Mouse (Mus musculus): ENCODE measurements around the gene Cabp2.
"Not testable (repeated sequence)": the region's sequence is repeated elsewhere in the genome, so short reads cannot be mapped to it uniquely, and the experiment has no call there.

Gene Cabp2

GRCm38 (mm10) chr19:4056727-4057126 lies 24.7 kb upstream of the Cabp2 start:
- no peak for DNase-seq

- no peak for DNase-seq
These were observed 24.0 kb upstream of the Cabp2 start for GRCm38 (mm10) chr19:4057389-4057788.

- no peak for DNase-seq
These were observed 23.4 kb upstream of the Cabp2 start for GRCm38 (mm10) chr19:4057962-4058361.

DNA sequence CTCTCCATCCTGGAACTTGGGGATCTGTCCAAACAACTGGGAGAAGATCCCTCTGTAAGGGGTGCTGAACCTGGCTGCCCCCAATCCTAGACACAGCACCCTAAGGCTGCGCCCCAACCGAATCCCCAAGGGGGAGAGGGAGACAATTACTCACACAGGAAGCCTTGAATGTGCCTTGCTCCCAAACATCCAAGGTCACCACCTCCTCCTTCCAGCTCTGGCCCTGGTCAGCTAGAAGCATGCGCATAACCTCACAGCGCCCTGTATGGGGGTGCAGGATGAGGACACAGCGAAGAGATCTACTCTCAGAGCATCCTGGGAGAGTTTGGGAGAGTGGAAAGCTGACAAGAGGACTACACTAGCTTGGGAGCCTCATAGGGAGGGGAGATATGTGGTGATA lies 22.8 kb upstream of the Cabp2 start:
- DNase-seq: no peak

GRCm38 (mm10) chr19:4059069-4059740 lies 22.2 kb upstream of the Cabp2 start, which contains the start of gene Gstp3:
Gene Gstp3 (minus strand): TSS chr19:4059569.
- no peak for DNase-seq

DNA sequence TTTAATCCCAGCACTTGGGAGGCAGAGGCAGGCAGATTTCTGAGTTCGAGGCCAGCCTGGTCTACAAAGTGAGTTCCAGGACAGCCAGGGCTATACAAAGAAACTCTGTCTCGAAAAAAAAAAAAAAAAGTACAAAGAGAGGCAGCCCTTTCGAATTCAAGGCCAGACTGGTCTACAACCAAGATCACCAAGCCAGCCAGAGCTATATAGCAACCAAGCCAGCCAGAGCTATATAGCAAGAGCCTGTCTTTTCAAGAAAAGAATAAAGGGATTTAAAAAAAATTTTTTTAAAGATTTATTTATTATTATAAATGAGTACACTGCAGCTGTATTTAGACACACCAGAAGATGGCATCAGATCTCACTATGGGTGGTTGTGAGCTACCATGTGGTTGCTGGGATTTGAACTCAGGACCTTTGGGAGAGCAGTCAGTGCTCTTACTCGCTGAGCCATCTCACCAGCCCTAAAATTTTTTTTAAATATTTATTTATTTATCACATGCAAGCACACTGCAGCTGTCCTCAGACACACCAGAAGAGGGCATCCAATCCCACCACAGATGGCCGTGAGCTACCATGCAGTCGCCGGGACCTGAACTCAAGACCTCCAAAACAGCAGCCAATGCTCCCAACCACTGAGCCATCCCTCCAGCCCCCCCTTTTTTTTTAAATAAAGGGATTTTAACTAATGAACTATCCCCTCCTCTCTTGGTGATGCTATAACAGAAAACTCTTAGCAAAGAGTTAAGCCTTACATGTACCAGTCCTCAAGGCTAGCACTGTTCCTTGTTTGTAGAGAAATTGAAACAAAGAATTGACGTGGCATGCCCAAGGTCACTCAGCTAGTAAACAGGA lies 21.1 kb upstream of the Cabp2 start:
- not testable (repeated sequence) for DNase-seq

GRCm38 (mm10) chr19:4060899-4061465 lies 20.4 kb upstream of the Cabp2 start:
- DNase-seq: no peak

- DNase-seq: not testable (repeated sequence)
These were observed 18.0 kb upstream of the Cabp2 start for GRCm38 (mm10) chr19:4063357-4063756.

GRCm38 (mm10) chr19:4064501-4064900 lies 16.9 kb upstream of the Cabp2 start:
- DNase-seq: not testable (repeated sequence)

DNA sequence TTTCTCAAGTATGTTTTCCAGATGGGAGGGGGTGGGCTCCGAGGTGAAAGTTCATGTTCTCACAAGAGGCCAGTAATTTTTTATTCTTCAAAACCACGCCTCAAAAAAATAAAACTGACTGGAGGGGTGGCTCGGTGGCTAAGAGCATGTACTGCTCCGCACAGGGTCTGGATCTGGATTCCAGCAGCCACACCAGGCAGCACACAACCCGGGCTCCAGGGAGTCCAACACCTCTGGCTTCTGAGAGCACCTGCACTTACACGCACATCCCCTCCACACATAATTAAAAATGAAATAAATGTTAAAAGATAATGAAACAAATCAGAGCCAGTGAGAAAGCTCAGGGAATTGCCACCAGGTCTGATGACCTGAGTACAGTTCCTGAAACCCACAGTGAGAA lies 15.1 kb upstream of the Cabp2 start:
- DNase-seq: no peak

DNA sequence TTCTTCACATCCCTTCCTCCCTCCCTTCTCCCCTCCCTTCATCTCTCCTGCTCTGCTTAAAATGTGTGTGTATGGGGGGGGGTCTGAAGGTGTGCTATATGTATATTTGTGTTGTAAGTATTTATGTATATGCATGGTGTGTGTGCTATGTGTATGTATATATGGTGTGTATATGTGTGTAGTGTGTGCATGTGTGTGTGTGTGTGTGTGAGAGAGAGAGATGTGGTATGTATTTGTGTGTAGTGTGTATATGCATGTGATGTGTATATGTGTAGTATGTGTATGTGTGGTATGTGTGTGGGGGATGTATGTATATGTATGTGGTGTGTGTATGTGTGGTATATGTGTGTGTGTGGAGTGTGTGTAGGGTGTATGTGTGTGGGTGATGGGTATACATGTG lies 14.5 kb upstream of the Cabp2 start:
- DNase-seq: no peak

DNA sequence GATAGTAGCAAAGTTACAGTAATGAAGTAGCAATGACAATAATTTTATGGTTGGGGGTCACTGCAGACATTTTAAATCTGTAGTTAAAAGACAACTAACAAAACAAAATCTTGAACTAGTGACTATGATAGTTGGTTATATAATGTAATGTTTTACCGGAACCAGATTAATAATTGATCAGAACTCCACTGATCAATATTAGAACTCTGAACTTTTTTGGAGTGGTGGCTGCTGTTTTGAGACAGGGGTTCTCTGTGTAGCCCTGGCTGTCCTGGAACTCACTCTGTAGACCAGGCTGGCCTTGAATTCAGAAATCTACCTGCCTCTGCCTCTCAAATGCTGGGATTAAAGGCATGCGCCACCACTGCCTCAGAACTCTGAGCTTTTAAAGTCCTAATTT lies 13.1 kb upstream of the Cabp2 start:
- DNase-seq: not testable (repeated sequence)

- DNase-seq: no peak
These were observed 12.5 kb upstream of the Cabp2 start for GRCm38 (mm10) chr19:4068717-4069410.

GRCm38 (mm10) chr19:4070311-4070710 lies 11.1 kb upstream of the Cabp2 start:
- DNase-seq: no peak

GRCm38 (mm10) chr19:4070756-4071155 lies 10.6 kb upstream of the Cabp2 start:
- DNase-seq: no peak

GRCm38 (mm10) chr19:4071406-4071805 lies 10.0 kb upstream of the Cabp2 start:
- DNase-seq: no peak

- DNase-seq: no peak
These were observed 8.5 kb upstream of the Cabp2 start for GRCm38 (mm10) chr19:4072706-4073424.

- no peak for DNase-seq
These were observed 5.8 kb upstream of the Cabp2 start for GRCm38 (mm10) chr19:4075531-4075930.

GRCm38 (mm10) chr19:4079594-4079993 lies 1.8 kb upstream of the Cabp2 start:
- no peak for DNase-seq

GRCm38 (mm10) chr19:4080511-4081009 lies 818 bp upstream of the Cabp2 start:
- no peak for DNase-seq

GRCm38 (mm10) chr19:4082219-4082965 lies 1.0 kb downstream of the Cabp2 start:
- no peak for DNase-seq

DNA sequence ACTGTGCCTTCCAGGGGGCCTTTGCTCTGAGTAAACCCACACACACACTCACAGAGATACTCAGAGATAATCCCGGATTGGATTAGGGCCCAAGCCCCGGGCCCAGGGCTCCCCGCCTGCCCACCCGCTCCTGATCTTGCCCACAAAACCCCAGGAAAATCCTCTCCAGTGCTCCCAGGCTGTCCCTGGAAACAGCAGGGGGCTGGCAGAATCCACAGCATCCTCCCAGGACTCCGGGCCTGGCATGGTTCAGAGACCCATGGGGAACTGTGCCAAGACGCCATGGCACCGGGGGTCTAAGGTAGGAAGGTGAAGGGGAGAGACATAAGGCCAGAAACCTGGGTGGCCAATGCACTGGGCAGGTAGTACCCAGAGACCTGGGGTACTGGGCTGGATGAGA lies 1.9 kb downstream of the Cabp2 start:
- DNase-seq: no peak
